Mouse (Mus musculus) G1E (cell line): ENCODE data around the gene Emilin1.

ENCODE experiments used
- CTCF ChIP-seq: IDR thresholded peaks from 2 replicates; pipeline ENCODE4 v1.5.1; 2012; ENCODE audit warnings: low read depth, low read length, inconsistent platforms, mixed read lengths
- GATA1 ChIP-seq: IDR thresholded peaks from 2 replicates; pipeline ENCODE4 v1.6.1; 2012; ENCODE audit warnings: borderline replicate concordance, low read length, inconsistent platforms, mixed read lengths

- TF ChIP-seq CTCF (no peak), GATA1 (no peak)
Measured at GRCm38 (mm10) chr5:30934725-30935461, 21.7 kb downstream of the Emilin1 start.
